Mouse (Mus musculus) heart, embryonic 11.5 days (tissue): ENCODE data around the gene B4galnt4. TPM values are rescaled to one million over a fixed set of nuclear protein-coding genes. Genes with fewer than 3 reads are reported as not detected.
"Not testable (repeated sequence)": the region's sequence is repeated elsewhere in the genome, so short reads cannot be mapped to it uniquely, and the experiment has no call there.

Source experiments
- ATAC-seq: fragments of 200-750 bp; cut with Nextera tagmentation; replicated peaks from 2 replicates; pipeline ENCODE4 v1.8.0; 2017; ENCODE audit warnings: moderate library complexity; ENCODE audit not compliant: insufficient number of reproducible peaks, low FRiP score, low TSS enrichment
- H3K27ac ChIP-seq: fragments of 300-500 bp; sonication (generic); 2 replicates; pipeline ENCODE4 v1.5.1; 2014; ENCODE audit warnings: mild to moderate bottlenecking, low read depth, low read length
- H3K27me3 ChIP-seq: fragments of 300-500 bp; sonication (generic); 2 replicates; pipeline ENCODE4 v1.6.1; 2014; ENCODE audit warnings: mild to moderate bottlenecking, low read length, mixed read lengths; ENCODE audit not compliant: control insufficient read depth, insufficient read depth
- H3K36me3 ChIP-seq: fragments of 300-500 bp; sonication (generic); 2 replicates; pipeline ENCODE4 v1.6.1; 2014; ENCODE audit warnings: mild to moderate bottlenecking, low read length, moderate library complexity, mixed read lengths; ENCODE audit not compliant: control insufficient read depth, insufficient read depth
- H3K4me1 ChIP-seq: fragments of 300-500 bp; sonication (generic); 2 replicates; pipeline ENCODE4 v1.6.1; 2014; ENCODE audit warnings: low read length; ENCODE audit not compliant: control insufficient read depth, insufficient read depth
- H3K4me2 ChIP-seq: fragments of 300-500 bp; sonication (generic); 2 replicates; pipeline ENCODE4 v1.6.1; 2014; ENCODE audit warnings: mild to moderate bottlenecking, moderate library complexity
- H3K4me3 ChIP-seq: fragments of 300-500 bp; sonication (generic); 2 replicates; pipeline ENCODE4 v1.5.1; 2014; ENCODE audit warnings: low read depth, low read length
- H3K9ac ChIP-seq: fragments of 300-500 bp; sonication (generic); 2 replicates; pipeline ENCODE4 v1.6.1; 2014; ENCODE audit warnings: mild to moderate bottlenecking, low read depth, low read length, moderate library complexity
- H3K9me3 ChIP-seq: fragments of 300-500 bp; sonication (generic); replicated peaks from 2 replicates; pipeline ENCODE4 v1.6.1; 2016; ENCODE audit warnings: low read length; ENCODE audit not compliant: control insufficient read depth
- WGBS: fragments of 180-500 bp; shearing (Covaris S2); extraction: QIAGEN DNeasy Blood & Tissue Kit; methylation state at CpG from one replicate; pipeline ENCODE4 v1.1.7; 2014; ENCODE audit not compliant: insufficient replicate concordance; 5-methylcytosine and 5-hydroxymethylcytosine counted together
- polyA plus RNA-seq: library from polyadenylated mRNA; unstranded; fragments of >200 nt; fragmentation: Nextera tagmentation; extraction: Ambion mirVana; gene quantifications from 2 replicates; pipeline ENCODE4 v1.2.1, GENCODE M21; 2014

The B4galnt4 gene
- polyA plus RNA-seq, 1 experiment from 2014 or later = 2.6 TPM

DNA sequence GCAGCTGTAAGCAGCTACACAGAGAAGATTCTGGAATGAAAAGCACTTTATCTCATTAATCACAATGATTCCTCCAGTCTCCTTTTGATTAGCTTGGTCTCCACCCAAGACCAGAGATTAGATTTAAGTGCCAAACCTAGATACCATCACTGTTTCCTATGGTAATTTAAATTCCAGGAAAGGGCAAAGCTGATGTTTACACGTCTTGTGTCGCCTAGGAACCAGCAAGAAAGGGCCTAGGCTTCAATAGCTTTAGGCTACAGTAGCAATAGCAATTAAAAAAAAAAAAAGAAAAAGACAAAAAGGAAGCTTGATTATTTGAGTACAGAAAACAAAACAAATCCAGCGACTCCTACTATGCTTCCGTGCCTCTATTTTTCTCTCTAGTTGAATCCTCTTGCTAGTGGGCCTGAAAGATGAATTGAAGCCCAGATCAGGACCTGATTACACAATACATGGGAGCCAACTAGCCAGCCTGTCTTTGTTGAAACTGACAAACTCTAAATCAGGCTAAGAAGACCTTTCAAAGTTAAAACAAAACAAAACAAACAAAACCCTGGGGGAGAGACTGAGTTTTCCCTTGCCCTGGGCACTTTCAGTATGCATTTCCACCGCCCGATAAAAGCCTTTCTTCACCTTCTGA, 34.7 kb upstream of the B4galnt4 start:
- H3K36me3 ChIP-seq = no peaks in the 10 kb centered on the region
- 49% methylated on average over 6 of the region's 6 CpGs for WGBS
- no peaks in the 10 kb centered on the region for H3K9me3 ChIP-seq
- H3K4me1 ChIP-seq = no peaks in the 10 kb centered on the region
- peak overlapping the region; percentile 22; the same call in 1 of the 2 replicates for H3K27ac ChIP-seq
- H3K4me3 ChIP-seq = no peak overlapping the region
- H3K9ac ChIP-seq = no peak overlapping the region
- no peak overlapping the region for H3K4me2 ChIP-seq
- no peak for ATAC-seq
- H3K27me3 ChIP-seq = no peaks in the 10 kb centered on the region

DNA sequence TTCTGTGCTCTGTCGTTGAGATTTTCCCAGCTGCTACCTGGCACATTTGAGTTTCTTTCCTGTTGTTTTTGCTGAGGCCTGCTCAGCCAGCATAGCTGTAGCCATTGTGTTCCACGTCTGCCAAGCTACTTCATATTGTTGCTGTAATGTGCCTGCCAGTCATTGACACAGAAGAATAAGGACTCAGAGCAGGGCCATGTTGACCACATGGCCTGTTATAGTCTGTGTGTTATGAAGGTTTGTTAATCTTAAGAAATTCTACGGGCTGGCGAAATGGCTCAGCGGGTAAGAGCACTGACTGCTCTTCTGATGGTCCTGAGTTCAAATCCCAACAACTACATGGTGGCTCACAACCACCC, 34.2 kb upstream of the B4galnt4 start:
- Histone ChIP-seq H3K27me3 (no peaks in the 10 kb centered on the region), H3K4me1 (no peaks in the 10 kb centered on the region), H3K9ac (no peak overlapping the region), H3K36me3 (no peaks in the 10 kb centered on the region), H3K9me3 (no peaks in the 10 kb centered on the region), H3K27ac (peak overlapping the region; percentile 22; the same call in 1 of the 2 replicates), H3K4me2 (no peak overlapping the region), H3K4me3 (no peak overlapping the region)
- WGBS = 63% methylated on average over 5 of the region's 5 CpGs
- no peak for ATAC-seq

DNA sequence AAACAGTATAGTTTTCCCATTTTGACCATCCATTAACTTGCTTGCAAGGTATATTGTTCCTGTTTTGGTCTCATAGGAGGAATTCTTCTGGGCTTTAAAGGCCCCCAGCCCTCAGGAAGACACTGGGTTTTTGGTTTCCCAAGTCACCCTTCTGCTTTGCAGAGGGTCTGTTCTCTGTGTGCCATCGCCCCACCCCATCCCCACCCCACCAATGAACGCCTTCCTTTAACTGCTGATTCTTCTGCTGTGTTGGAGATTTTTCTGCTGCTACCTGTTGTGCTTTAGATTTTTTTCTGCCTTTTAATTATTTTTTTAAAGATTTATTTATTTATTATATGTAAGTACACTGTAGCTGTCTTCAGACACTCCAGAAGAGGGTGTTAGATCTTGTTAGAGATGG, 32.1 kb upstream of the B4galnt4 start, which contains the start of gene Gm17387:
Gm17387 (plus strand) TSS at position 301 of the 400 bp plus-strand sequence.
- WGBS = 85% methylated on average over 2 of the region's 2 CpGs
- no peak for ATAC-seq
- Histone ChIP-seq H3K9me3 (no peaks in the 10 kb centered on the region), H3K27me3 (0 out of 2 replicates have a peak, but pooled peaks cover 5% of the 10 kb centered on the region), H3K36me3 (no peaks in the 10 kb centered on the region), H3K27ac (no peak within 1 kb of the TSS), H3K4me3 (no peak within 1 kb of the TSS), H3K4me1 (no peaks in the 10 kb centered on the region), H3K4me2 (no peak within 1 kb of the TSS), H3K9ac (no peak within 1 kb of the TSS)

DNA sequence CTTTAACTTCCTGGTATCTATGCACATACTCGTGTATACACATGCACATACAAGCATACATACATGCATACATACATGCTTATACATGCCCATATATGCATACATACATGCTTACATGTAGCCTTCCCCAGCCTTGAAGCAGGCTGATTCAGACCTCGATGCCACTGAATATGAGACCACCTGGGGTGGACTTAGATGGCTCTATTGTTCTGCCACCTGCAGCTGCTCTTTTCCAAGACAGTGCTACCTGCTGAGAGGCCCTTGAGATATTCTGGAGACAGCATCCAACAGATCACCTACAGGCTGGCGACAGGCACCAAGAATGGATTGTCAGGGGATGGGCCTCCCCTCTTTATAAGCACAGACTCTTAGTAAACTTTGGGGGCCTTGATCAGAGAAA, 30.5 kb upstream of the B4galnt4 start:
- Histone ChIP-seq H3K27ac (no peak overlapping the region), H3K9ac (no peak overlapping the region)

DNA sequence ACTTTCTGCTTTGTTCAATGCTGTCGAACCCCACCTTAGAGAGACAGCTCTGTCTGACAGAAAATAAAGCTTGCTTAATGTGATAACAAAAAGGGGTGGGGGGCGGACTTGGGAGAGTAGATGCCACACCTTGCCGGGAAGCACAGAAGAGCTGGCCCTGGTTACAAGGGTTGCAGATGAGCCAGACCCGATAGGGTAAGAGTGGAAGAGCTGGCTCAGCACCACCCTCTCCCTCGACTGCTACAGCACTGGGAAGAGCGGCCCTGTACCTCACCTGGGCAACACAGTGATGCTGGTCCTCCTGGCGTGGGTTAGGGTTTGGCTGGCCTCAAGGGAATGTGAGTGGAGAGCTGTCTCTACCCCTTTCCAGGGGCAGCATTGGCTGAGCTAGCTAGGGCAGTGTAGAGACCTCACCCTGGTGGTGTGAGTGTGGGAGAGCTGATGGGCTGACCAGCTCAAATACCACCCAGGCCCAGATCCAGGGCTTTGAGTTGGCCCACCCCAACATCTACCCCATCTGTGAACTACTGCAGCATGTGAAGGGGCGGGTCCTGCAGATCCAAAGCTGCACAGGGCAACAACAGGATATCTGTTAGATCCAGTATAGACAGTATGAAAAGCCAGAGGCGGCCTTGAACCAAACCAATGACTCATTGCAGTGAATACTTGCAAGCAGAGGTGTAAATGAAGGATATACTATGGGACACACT, 28.3 kb upstream of the B4galnt4 start:
- Histone ChIP-seq H3K4me3 (no peak overlapping the region), H3K36me3 (no peaks in the 10 kb centered on the region), H3K27me3 (0 out of 2 replicates have a peak, but pooled peaks cover 5% of the 10 kb centered on the region), H3K4me1 (no peaks in the 10 kb centered on the region), H3K4me2 (no peak overlapping the region), H3K27ac (no peak overlapping the region), H3K9ac (no peak overlapping the region), H3K9me3 (no peaks in the 10 kb centered on the region)
- ATAC-seq = no peak
- 67% methylated on average over 9 of the region's 9 CpGs for WGBS

More for the DNA sequence above, 30.5 kb upstream of the B4galnt4 start:
- H3K27me3 ChIP-seq = 0 out of 2 replicates have a peak, but pooled peaks cover 5% of the 10 kb centered on the region
- no peaks in the 10 kb centered on the region for H3K36me3 ChIP-seq
- WGBS = 56% methylated on average over 3 of the region's 3 CpGs
- ATAC-seq = no peak
- H3K4me1 ChIP-seq = no peaks in the 10 kb centered on the region
- no peak overlapping the region for H3K4me2 ChIP-seq
- no peak overlapping the region for H3K4me3 ChIP-seq
- H3K9me3 ChIP-seq = no peaks in the 10 kb centered on the region

DNA sequence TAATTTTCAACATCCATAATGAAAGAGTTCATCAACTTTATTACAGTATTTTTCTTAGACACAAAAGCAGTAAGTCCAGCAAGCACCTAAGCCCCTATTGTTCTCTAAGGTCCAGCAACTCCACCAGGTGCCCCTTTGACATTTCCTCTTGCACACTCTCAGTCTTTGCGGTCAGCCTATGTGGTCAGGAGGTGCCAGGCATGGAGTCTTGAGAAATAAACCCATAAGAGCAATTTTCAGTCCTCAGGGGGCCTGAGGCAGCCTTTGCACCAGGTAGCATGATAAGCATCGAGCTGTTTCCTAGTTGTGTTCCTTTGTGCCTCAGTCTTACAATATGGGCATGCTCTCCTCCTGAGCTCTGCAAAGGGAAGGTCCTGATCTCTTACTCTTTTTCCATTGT, 24.3 kb upstream of the B4galnt4 start:
- not testable (repeated sequence) for H3K36me3 ChIP-seq, H3K27me3 ChIP-seq, H3K27ac ChIP-seq, H3K4me2 ChIP-seq, ATAC-seq, H3K9me3 ChIP-seq, H3K4me1 ChIP-seq, H3K9ac ChIP-seq, H3K4me3 ChIP-seq
- WGBS = 70% methylated on average over 1 of the region's 2 CpGs

DNA sequence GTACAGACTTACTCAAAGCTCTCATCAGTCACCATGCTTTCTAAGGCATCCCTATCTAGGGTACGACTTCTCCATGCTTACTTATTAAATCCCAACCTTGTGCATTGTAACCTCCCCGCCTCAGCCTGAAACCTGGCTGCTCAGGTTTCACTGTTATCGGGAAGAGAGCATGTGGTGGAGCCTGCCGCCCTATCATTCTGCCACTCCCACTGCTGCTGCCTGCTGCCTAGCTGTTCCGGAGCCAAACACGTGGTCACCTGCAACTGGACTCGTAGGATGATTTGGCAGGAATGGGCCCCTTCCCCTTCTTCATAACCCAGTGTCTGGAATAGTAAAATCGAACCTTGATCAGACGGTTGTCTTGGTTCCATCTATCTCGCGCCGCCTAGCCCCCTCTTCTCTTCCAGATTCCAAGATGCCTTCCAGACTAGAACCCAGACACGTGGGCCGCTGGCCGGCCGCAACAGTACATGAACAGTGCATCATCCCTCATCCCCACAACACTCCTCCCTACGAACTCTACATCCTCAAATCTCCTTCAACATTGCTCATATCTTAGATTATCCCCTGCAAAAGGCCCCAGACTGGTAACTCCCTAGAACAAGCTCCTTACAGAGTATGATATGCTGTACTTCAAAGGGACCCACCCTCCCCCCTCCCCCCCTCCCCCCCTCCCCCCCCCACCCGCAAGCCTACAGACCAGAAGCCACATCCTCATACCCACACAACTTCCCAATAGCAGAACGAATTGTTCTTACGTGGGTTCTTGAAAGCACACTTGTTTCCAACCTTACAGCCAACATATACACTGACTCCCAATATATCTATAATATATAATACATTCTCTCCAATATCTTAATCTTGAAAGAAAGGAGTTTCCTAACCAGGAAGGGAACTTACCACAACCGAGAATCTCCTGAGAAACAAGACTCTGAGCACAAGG, 22.5 kb upstream of the B4galnt4 start:
- Histone ChIP-seq H3K27ac (no peak overlapping the region), H3K9me3 (no peaks in the 10 kb centered on the region), H3K27me3 (no peaks in the 10 kb centered on the region), H3K9ac (no peak overlapping the region), H3K4me2 (no peak overlapping the region), H3K36me3 (no peaks in the 10 kb centered on the region), H3K4me3 (no peak overlapping the region), H3K4me1 (no peaks in the 10 kb centered on the region)
- 54% methylated on average over 20 of the region's 21 CpGs for whole genome bisulfite sequencing
- ATAC-seq = no peak

DNA sequence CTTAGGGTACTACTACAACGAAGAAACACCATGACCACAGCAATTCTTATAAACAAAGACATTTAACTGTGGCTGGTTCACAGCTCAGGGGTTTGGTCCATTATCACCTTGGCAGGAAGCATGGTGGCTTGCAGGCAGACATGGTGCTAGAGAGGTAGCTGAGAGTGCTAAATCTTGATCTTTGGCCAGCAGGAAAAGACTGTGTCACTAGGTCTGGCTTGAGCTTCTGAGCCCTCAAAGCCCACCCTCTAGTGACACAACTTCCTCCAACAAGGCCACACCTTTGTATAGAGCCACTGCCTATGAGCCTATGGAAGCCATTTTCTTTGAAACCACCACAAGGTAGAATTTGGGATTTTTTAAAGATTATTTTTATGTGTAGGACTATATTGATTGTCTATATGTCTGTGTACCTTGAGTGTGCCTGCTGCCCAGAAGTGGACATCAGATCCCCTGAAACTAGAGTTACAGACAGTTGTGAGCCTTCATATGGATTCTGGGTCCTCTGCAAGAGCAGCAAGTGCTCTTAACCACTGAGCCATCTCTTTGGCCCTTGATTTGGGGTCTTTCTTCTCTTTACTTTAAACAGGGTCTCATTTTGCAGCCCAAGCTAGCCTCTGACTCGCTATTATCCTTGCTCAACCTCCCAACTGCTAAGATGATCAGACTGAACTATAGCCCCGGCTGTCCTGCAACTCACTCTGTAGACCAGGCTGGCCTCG, 21.4 kb upstream of the B4galnt4 start:
- Histone ChIP-seq H3K36me3 (no peaks in the 10 kb centered on the region), H3K4me3 (no peak overlapping the region), H3K27ac (no peak overlapping the region), H3K4me2 (no peak overlapping the region), H3K9ac (no peak overlapping the region), H3K27me3 (no peaks in the 10 kb centered on the region), H3K4me1 (no peaks in the 10 kb centered on the region), H3K9me3 (no peaks in the 10 kb centered on the region)
- 90% methylated on average over 4 of the region's 4 CpGs for WGBS
- no peak for ATAC-seq
